Mouse (Mus musculus): ENCODE data around the gene Mpdz.

Mpdz gene

DNA sequence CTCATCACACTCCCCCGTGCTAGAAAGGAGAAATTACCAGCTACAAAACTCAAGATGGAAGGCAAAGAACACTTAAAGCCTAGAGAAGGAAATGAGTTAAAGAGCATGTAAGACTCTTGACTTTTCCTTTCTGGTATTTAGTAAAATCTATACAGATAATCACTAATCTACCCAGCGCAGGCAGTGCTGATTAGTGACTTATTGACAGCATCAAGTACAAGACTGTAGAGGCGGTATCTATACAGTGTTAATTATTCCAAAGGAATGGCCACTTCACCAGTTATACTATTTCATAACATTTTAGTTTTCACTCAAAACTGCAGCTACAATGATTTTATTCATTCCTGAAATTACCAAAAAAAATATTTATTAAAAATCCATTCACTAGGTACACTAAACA lies 49.7 kb downstream of the Mpdz start:
- no peak for DNase-seq (ENCODE audit: low read depth, low spot score)

DNA sequence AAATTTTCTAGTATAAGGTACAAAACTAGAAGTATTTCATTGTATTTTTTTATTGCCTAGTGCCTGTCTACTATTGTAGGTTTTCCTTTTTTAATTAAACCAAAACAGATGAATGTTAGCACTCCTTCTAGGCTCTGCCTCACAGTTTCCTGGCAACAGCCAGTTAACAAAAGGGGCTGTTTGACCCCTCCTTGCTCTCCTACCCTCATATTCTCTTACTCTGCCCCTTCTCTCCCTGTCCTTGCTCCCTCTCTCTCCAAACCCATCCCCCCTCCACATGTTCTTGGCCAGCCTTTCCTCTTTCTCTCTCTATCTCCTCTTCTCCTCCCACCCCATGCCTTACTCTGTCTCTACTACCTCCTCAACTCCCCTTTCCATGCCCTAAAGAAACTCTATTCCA lies 53.4 kb downstream of the Mpdz start:
- no peak for DNase-seq (ENCODE audit: low read depth, low spot score)

DNA sequence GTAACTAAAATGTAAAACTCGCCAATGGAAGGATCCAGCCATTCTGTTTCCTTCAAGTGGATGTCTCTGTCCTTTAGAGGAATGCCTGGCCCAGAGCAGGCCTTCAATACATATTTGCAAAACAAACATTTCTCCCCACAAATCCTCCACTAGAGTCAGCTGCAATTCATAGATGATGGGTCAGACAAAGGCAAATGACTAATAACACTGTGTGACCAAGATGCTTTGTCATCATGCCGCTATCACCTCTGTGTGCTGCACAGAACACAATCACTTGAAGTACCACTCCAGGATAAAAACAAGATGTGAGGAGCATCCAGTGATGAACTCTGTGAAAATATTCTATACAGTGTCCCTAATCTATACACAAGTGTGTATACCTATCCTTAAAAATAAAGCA lies 55.0 kb downstream of the Mpdz start:
- DNase-seq (ENCODE audit: low read depth, low spot score) = no peak

DNA sequence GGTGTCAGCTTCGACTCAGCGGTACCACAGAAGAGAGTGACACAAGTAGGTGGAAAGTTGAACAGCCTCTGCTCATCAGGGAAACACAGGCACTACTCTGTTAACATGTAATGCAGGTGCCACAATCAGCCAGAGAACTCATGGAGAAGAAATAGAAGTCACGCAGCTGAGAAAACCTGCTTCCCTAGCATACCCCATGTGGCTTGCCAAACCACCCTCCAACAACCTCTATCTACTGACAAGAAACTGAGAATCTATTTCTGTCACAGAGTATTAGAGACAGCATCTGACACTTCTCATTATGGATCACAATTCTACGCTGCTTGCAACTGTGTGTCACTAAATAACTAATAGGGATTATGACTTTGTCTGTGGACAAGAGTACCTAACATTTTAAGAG lies 70.3 kb downstream of the Mpdz start:
- no peak for DNase-seq (ENCODE audit: low read depth, low spot score)

DNA sequence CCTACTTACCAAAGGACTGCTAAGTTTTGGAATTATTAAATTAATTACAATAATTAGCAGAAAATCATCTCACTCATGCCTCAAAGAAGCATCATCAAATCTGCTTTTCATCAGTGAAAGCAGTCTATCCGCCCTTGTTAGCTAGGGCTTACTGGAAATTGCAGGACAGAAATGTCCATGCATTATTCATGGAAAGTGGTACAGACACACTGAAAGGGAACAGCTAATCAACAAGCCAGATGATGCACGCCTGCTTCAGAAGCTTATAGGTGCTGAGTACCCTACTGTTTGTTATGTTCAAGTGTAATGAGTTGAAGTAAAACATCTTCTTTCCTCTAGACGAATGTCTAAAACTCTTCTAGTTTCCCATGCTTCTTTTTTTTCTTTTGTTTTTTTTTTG lies 91.2 kb downstream of the Mpdz start:
- DNase-seq (ENCODE audit: low read depth, low spot score) = no peak

DNA sequence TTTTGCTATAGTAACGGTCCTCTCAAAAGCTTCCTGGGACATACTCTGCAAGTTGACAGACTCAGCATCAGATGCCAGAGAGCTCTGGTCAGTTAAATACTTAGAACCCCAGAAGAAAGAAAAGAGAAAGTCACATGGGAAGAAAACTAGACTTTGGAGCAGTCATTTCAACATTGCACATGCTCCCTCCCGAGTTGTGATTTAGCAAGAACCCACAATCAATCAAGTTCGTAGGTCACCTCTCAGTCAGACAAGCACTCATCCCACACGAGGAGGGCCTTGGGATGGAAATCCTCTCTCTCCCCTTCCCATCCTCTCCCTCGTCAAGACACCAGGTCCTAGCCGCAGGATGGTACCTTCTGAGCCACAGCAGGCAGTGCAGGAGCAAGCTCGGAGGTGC lies 94.0 kb downstream of the Mpdz start:
- no peak for DNase-seq (ENCODE audit: low read depth, low spot score)

DNA sequence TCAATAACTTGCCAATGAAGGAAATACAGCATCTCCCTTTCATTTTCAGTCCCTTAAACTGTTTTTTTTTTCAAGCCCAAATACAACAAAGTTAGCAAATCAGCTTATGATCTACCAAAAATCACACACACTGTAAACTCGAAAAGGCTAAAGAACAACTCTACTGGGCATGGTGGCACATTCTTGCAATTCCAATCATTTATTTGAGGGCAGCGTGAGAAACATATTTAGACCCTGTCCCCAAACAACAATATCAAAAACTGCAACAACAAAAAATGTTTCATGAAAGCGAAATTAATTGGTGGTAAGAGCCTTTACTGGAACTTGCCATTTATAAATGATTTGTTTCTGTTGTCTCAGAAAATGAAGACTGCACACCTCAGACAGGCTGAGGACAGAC lies 97.5 kb downstream of the Mpdz start:
- DNase-seq (ENCODE audit: low read depth, low spot score) = no peak

DNA sequence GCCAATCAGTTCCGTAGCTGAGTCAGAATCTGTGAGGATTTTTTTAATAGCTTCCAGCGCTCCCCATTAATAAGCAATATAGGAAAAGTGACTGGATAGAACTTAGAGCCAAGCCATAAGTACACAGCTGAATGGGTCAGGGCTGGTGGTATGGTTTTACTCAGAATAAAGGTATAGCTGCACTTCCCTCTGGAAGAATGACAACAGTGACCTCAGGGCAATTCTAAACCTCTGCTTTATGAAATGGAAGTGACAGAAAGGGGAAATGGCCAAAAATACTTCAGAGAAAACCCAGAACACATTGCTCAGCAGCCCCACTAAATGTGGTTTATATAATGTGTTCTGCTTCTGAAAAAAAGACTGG lies 109.0 kb downstream of the Mpdz start:
- DNase-seq (ENCODE audit: low read depth, low spot score) = no peak

DNA sequence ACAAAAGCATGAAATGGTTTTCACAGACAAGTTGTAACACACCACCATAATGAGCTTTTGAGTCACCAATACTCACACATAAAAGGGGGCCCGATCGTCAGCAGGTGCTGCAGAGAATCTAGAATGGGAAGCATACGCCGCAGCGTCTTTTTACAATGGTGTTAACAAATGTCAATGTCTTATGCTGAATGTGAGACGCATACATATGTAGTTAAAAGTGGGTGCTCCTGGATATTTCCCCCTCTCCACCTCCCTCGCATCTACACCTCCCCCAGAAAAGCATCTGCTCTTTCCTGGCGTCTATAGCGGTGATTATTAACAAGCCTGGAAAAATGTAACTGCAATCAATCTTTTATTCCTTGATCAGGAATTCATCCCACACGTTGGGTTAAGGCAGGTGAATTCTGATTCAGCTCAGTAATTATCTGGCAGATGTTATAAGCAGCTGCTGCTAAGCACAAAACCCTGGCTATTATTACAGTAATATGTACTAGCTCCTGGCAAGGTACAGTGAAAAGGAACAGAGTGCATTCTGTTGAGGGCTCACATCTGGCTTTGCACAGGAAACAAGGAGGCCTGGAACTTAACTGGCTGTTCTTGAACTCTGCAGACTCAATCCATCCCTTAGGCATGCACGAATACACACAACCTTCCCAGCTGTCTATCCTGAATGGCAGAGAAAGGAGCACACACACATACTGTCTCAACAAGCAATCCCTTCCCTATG lies 109.6 kb downstream of the Mpdz start:
- no peak for DNase-seq (ENCODE audit: low read depth, low spot score)

DNA sequence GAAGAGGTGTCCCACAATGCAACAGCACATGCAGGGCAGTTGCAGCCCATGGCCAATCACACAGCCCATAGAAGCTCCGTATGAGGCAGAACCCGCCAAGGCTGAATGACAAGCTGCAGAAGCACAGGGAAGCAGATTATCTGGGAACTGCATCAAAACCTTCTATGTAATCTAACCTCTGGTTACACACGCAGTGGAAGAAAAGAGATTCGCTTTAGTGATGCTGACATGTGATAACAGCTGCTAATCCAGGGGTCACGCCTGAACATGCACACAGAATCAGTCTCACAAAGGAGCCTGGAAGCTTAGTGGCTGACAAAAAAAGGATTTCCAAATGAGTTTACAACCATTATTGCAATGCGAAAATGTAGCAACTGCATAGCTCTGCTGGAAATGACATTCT lies 110.2 kb downstream of the Mpdz start:
- DNase-seq (ENCODE audit: low read depth, low spot score) = no peak

DNA sequence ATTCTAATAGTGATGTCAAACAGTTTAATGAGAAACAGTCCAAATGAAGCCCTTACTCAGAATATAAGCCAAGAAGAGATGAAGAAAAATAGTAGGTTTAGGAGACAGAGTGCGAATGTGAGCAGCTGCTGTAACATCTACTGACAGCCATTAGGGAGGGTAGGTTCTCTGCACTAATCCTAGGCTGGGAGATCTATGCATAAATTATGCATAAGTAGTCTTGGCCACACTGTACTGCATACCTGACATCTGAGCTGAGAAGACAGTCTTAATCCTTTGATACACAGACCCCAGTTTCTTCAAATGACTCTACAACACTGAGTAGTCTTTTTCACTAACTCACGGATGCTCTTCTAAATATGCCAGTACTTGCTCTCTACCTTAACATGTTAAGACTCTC lies 114.9 kb downstream of the Mpdz start:
- DNase-seq (ENCODE audit: low read depth, low spot score) = no peak

DNA sequence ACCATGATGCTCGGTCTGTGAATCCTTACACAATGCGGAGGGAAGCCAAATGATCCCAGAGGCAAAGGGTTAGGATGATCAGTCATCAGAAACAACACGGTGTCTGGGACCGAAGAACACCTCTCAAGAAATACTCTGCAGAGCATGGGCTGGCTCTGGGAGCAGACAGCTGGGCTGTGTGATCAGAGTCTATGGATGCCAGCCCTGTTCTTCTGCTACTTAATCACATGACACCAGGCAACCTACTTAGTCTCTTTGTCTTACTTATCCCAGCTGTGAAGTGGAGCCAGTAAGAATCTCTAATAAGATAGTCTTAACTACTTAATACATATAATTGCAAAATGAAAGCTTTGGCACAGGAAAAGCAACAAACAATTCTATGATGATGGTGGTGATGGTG lies 118.8 kb downstream of the Mpdz start:
- DNase-seq (ENCODE audit: low read depth, low spot score) = no peak

DNA sequence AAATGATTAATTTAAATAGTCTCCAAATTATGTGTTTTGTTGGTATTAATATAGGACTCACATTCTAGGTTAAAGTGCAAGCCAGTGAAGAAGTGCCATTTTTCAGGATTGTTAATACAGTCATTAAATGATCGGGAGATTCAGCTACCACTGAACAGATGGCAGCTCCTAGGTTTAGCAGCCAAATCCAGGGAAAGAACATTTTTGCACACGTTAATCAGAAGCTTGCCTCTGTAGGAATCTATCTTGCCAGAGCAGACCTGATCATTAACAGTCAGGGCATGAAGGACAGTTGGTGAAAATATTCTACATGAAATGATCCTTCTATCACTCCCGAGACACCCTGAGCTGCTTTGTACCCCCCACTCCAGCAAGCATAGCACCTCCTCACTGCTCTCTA lies 120.4 kb downstream of the Mpdz start:
- DNase-seq (ENCODE audit: low read depth, low spot score) = no peak

DNA sequence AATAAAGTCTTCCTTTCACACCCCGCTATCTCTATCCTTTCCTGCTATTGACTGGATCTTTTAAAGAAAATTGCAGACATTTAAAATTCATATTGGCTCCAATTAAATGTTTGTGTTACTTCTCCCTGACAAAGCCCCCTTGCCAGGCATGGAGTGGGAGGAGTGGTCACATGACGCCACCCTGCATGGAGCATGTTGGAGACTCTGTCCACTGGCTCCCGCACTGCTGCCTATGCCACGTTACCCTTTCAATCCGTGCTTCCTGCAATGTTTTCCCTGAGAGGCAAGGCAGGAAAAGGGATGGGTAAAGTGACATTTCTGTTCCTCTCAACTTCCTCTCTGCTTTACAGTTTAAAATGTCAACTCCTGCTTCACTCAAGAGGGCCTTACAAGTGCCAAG lies 128.0 kb downstream of the Mpdz start:
- no peak for DNase-seq (ENCODE audit: low read depth, low spot score)

DNA sequence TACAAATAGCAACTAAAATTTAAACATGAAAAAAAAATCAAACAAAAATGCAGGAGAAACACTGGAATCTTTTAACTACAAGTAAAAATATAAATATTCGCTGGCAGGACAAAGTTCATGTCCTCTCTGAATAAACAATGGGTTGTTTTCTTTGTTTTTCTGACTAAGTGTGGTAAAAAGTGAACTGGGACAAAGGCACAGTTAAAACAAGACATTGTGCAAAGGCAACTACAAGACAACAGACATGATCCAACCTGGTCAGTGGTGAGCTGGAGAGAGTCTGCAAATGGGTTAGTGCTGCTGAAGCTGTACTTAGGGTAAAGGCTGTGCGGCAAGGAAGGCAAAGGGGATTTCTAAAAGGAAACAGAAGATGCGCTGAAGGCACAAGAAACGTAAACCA lies 129.4 kb downstream of the Mpdz start:
- DNase-seq (ENCODE audit: low read depth, low spot score) = no peak

DNA sequence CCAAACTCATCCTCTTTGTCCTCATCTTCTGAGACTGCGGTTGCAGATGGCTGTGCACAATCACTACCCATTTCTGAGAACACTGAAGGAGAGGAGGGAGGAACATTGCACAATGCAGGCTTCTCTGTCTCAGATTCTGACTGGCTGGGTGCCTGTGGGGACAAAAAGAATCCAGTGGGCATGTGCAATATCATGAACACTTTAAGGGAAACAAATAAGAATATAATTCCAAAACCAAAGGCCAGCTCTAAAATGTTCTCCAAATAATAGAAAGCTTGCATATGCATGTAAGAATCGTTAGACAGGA lies 132.5 kb downstream of the Mpdz start:
- DNase-seq (ENCODE audit: low read depth, low spot score) = no peak

DNA sequence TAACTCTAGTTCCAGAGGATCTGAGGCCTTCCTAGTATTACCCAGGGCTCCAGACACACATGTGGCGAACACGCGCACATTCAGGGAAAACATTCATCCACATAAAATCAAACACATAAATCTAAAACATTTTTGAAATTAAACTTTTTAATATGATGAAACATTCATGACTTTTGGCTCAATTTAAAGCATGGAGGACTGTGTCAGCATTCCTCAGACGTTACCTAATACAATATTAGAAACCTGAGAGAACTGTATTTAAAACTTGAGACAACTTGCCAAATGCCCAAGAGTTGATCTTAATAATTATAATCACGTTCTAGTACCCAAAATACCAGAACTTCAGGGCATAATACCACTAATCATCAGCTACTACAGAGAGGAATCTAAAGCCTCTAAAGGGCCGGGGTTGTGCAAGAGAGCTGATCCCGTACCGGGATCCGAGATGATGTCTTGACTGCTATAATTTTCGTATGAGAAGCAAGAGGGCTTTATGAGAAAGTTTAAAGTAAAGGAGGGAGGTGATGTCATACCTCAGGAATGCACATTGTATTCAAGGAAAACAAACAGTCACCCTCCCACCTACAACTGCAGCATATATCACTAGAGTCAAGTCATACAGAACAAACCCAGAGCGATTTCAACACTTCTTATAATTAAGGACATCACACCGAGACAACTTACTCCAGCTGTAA lies 133.0 kb downstream of the Mpdz start:
- DNase-seq (ENCODE audit: low read depth, low spot score) = no peak

DNA sequence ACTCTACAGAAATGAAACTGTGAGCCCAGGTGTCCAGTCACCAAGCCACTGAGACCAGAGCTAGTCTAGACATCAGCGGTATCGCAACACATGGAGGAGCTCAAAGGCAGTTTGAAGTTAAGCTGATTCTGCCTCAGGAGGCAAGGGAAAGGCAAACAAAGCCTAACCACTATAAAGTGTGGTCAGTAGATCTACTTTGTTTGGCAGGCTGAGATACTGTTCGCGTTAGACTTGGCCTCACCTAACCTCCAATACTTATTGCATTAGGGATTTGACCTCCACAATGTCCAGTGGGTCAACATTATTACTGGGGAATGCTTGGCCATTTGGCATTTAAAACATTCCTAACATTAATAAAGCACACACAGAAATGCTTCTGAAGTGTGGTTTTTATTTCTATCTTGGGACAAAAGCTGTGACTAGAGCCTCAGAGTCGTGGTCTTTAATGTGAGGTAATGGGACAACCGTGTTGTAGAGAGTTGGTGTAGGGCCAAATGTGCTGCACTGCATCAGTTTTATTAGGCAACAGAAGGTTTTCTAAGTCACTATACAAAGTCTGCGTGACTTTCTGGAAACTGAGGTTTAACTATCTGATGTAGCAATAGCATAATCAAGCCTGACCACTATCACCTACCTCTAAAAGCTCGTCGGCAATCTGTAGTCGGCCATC lies 134.9 kb downstream of the Mpdz start:
- no peak for DNase-seq (ENCODE audit: low read depth, low spot score)

DNA sequence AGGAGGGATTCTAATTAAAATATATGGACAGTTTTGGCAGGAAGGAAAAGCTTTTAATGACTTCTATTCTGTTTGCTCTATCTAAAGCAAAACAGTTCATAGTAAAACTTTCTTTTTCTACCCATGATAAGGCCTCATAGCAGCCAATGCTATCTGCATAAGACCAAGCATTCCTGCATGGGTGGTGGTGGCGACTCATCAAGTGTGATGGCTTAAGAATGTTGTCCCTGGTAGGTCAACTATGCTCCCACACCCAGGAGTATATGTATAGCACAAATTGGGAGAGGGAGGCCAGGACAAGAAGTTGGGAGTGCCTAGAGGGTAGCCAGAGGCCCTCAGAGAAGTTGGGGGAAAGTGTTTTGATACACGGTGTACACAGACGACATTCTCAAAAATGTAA lies 140.6 kb downstream of the Mpdz start:
- no peak for DNase-seq (ENCODE audit: low read depth, low spot score)

DNA sequence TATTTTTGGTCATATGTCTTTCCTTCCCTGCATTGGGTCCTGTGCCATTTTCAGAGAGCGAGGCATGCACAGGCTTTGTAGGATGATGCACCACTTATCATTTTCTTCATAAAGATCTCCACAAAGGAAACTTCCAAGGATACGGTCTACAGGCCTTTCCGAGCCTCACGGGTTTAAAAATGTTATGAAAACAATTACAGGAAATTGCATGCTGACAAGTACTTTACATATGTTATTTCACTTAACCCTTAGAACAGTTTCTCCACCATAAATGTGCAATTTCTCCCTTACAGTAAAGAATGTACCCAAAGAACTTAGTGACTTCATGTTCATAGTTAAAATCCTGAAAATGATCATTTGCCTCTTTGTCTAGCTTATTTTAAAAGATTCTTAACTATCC lies 144.2 kb downstream of the Mpdz start:
- DNase-seq (ENCODE audit: low read depth, low spot score) = no peak

DNA sequence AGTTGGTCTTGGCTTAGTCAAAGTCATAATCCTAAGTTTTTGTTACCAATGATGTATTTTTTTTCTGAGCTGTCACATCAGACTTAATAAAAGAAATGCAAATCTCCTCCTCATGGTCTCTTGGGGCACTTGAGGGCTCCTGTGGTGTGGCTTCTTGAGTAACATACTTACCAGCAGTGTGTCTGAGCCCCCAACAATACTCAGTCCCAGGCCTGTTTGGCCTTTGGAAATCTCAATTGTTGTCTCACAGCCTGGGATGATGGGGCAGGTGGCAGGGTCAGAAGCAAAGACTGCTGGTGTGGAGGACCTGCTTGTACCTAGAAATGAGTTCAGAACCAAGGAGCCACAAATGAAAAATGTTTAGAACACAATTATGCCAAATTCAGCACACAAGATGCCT lies 149.3 kb downstream of the Mpdz start:
- no peak for DNase-seq (ENCODE audit: low read depth, low spot score)

DNA sequence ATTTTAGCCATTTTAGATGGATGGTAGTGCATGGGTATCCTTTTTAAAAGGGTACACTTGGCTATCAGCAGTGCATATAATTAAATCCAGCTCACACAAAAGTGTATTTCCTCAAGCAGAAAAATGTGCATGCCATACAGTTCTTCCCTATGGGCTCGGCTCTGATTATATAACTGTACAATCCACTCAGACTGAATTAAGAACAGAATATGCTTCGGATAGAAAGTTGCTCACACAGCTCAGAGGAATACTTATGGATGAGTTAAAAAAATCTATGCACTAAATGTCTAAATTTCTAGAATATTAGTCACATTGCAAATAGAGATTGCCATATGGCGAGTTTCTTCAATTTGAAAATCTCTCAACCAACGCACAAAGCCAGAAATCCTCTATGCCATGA lies 157.1 kb downstream of the Mpdz start:
- DNase-seq (ENCODE audit: low read depth, low spot score) = no peak

DNA sequence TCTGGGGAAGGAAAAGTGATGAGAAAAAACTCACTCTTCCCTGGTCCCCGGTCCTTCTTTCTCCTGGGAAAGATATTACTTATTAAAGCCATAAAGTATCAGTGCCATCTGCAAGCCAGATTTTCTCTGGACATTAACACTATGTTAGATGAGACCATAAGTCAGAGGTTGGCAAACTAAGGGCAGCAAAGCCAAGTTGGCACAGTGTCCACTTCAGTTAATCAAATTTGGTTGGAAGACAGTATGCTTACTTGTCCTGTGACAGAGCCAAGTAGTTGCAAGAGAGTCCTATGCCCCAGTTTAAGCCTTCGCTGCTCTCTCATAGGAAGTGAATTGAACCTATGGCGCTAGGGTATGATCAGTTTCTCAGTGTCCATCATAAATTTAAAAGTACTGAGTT lies 159.0 kb downstream of the Mpdz start:
- no peak for DNase-seq (ENCODE audit: low read depth, low spot score)
